Comparison of ENCODE assay signal across 8 mouse cellular contexts in the genomic region with DNA sequence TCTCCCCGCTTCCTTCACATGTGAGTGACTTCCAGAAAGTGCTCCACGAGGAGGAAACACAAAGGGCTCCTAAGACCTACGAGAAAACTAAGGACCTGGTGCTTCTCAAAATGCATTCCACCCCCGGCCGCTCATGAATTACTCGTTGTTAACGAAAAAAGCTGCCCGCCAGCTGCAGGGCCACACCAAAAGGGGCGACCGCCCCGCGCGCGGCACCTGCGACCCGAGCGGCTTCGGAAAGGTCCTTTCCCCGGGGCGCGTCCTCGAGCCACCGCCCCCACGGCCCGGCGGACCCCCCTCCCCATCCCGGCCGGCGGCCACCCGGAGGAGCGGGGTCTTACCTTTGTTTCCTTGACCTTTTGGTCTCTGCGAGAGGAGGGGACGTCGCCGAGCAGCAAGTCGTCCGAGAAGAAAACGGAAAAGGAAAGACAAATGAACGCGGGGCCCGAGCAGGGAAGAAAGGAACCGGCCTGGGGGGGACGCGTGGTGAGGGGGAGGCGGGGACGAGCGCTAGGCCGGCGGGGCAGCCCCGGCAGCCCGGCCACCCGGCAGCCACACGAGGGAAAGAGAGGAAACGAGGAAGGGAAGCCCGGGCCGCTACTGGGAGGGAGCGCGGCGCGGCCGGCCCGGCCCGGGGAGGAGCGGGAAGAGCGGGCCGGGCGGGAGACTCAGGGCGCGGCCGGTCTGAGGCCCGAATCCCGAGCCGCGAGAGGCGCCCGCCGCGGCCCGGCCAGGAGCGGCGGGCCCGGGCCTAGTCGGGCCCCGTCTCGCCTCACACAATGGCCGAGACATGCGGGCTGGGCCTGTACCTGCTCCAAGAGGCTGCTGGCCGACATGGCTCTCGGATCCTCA. TPM values are rescaled to one million over a fixed set of nuclear protein-coding genes. Genes with fewer than 3 reads are reported as not detected.
DNase-seq lines count a peak whose midpoint lies in the region; ATAC-seq and TF ChIP-seq lines count a peak whose summit lies in the region.

No protein-coding gene starts in this region.

- ATAC-seq in forebrain, embryonic 15.5 days (replicated peaks) = peak; percentile 86
- ATAC-seq in hindbrain, embryonic 15.5 days (ENCODE audit: low FRiP score, low read depth) = peak; percentile 86
- peak; percentile 74 for ATAC-seq in liver, embryonic 13.5 days (ENCODE audit: low read depth)
- peak; percentile 84 for ATAC-seq in neural tube, embryonic 14.5 days (ENCODE audit: low read depth)

- H3K4me3 ChIP-seq in forebrain, embryonic 15.5 days = peak overlapping the region; percentile 98
- peak overlapping the region; percentile 76 for H3K4me3 ChIP-seq in hindbrain, embryonic 15.5 days
- peak overlapping the region; percentile 99 for H3K4me3 ChIP-seq in liver, embryonic 13.5 days (replicated peaks)
- peak overlapping the region; percentile 99 for H3K4me3 ChIP-seq in neural tube, embryonic 14.5 days (ENCODE audit: low read depth, low read length)

- peaks cover 18% of the 10 kb centered on the region for H3K36me3 ChIP-seq in forebrain, embryonic 15.5 days
- H3K36me3 ChIP-seq in hindbrain, embryonic 15.5 days = peaks cover 4% of the 10 kb centered on the region
- H3K36me3 ChIP-seq in liver, embryonic 13.5 days = peaks cover 34% of the 10 kb centered on the region
- peaks cover 11% of the 10 kb centered on the region for H3K36me3 ChIP-seq in neural tube, embryonic 14.5 days (ENCODE audit: control insufficient read depth, insufficient read depth, low read length)

- no peaks in the 10 kb centered on the region for H3K9me3 ChIP-seq in forebrain, embryonic 15.5 days
- H3K9me3 ChIP-seq in hindbrain, embryonic 15.5 days = no peaks in the 10 kb centered on the region
- no peaks in the 10 kb centered on the region for H3K9me3 ChIP-seq in liver, embryonic 13.5 days (replicated peaks)
- H3K9me3 ChIP-seq in neural tube, embryonic 14.5 days (ENCODE audit: control insufficient read depth, low read length) = no peaks in the 10 kb centered on the region

- H3K27ac ChIP-seq in forebrain, embryonic 15.5 days (replicated peaks) = peak overlapping the region; percentile 95
- peak overlapping the region; percentile 90 for H3K27ac ChIP-seq in hindbrain, embryonic 15.5 days (replicated peaks)
- peak overlapping the region; percentile 96 for H3K27ac ChIP-seq in liver, embryonic 13.5 days
- peak overlapping the region; percentile 93 for H3K27ac ChIP-seq in neural tube, embryonic 14.5 days (ENCODE audit: low read depth, low read length)

- peaks cover 35% of the 10 kb centered on the region for H3K4me1 ChIP-seq in forebrain, embryonic 15.5 days
- peaks cover 35% of the 10 kb centered on the region for H3K4me1 ChIP-seq in hindbrain, embryonic 15.5 days (replicated peaks)
- peaks cover 75% of the 10 kb centered on the region for H3K4me1 ChIP-seq in liver, embryonic 13.5 days (replicated peaks)
- peaks cover 22% of the 10 kb centered on the region for H3K4me1 ChIP-seq in neural tube, embryonic 14.5 days (ENCODE audit: control insufficient read depth, insufficient read depth, low read length)

- H3K4me2 ChIP-seq in forebrain, embryonic 15.5 days (replicated peaks) = peak overlapping the region; percentile 59
- peak overlapping the region; percentile 62 for H3K4me2 ChIP-seq in hindbrain, embryonic 15.5 days
- peak overlapping the region; percentile 83 for H3K4me2 ChIP-seq in liver, embryonic 13.5 days
- peak overlapping the region; percentile 86 for H3K4me2 ChIP-seq in neural tube, embryonic 14.5 days (ENCODE audit: low read depth, low read length)

- WGBS in forebrain, embryonic 15.5 days = under 1% methylated on average over 85 of the region's 89 CpGs
- WGBS in hindbrain, embryonic 15.5 days = under 1% methylated on average over 86 of the region's 89 CpGs
- 1% methylated on average over 88 of the region's 89 CpGs for WGBS in liver, embryonic 13.5 days (ENCODE audit: insufficient replicate concordance)
- 0% methylated on average over 59 of the region's 89 CpGs for WGBS in neural tube, embryonic 14.5 days

- peak; percentile 22 for DNase-seq in kidney, adult 11 months
- no peak for DNase-seq in kidney, adult 9 months
- peak; percentile 38 for DNase-seq in brain, embryonic 14.5 days (ENCODE audit: low read depth)
- DNase-seq in liver, embryonic 13.5 days = peak; percentile 19
- peak; percentile 39 for DNase-seq in thymus, postnatal 25 days

- TF ChIP-seq POLR2A in brain, embryonic 14.5 days (IDR thresholded peaks at IDR 0.05; ENCODE audit: borderline replicate concordance, extremely low read depth, insufficient read depth, insufficient read length, poor library complexity, severe bottlenecking) = no peak

- H3K9ac ChIP-seq in forebrain, embryonic 15.5 days (replicated peaks) = peak overlapping the region; percentile 100
- H3K9ac ChIP-seq in hindbrain, embryonic 15.5 days = peak overlapping the region; percentile 92
- peak overlapping the region; percentile 99 for H3K9ac ChIP-seq in liver, embryonic 13.5 days
- H3K9ac ChIP-seq in neural tube, embryonic 14.5 days (replicated peaks; ENCODE audit: low read depth, low read length) = peak overlapping the region; percentile 100

- no peak for TF ChIP-seq CTCF in brain, embryonic 14.5 days (IDR thresholded peaks at IDR 0.05; ENCODE audit: borderline replicate concordance, extremely low read depth, insufficient read depth, insufficient read length)

- no peaks in the 10 kb centered on the region for H3K27me3 ChIP-seq in forebrain, embryonic 15.5 days
- no peaks in the 10 kb centered on the region for H3K27me3 ChIP-seq in hindbrain, embryonic 15.5 days
- H3K27me3 ChIP-seq in liver, embryonic 13.5 days = no peaks in the 10 kb centered on the region
- no peaks in the 10 kb centered on the region for H3K27me3 ChIP-seq in neural tube, embryonic 14.5 days (ENCODE audit: control insufficient read depth, insufficient read depth, low read length)

RNA-seq across cellular contexts. Expression of gene Ythdf2, which starts 0.8 kb away (rescaled TPM):
- polyA plus RNA-seq in brain, embryonic 14.5 days (2012; rRNA removed) = 46.6 and 52.2 TPM in 2 replicates
- 151 and 160 TPM in 2 replicates for polyA plus RNA-seq in forebrain, embryonic 15.5 days (2015; fragmentation: Nextera tagmentation; extraction: Ambion mirVana)
- 102 and 105 TPM in 2 replicates for polyA plus RNA-seq in hindbrain, embryonic 15.5 days (2015; fragmentation: Nextera tagmentation; extraction: Ambion mirVana)
- 40.3 and 48.5 TPM in 2 replicates for polyA plus RNA-seq in liver, embryonic 13.5 days (2015; fragmentation: Nextera tagmentation; extraction: Ambion mirVana)
- polyA plus RNA-seq in neural tube, embryonic 14.5 days (2014; fragmentation: Nextera tagmentation; extraction: Ambion mirVana) = 124 and 127 TPM in 2 replicates

RNA-seq across cellular contexts. Expression of gene Gmeb1, which starts 50.1 kb away (rescaled TPM):
- 36.4 and 43.8 TPM in 2 replicates for polyA plus RNA-seq in brain, embryonic 14.5 days (2012; rRNA removed)
- 50.8 and 53.3 TPM in 2 replicates for polyA plus RNA-seq in forebrain, embryonic 15.5 days (2015; fragmentation: Nextera tagmentation; extraction: Ambion mirVana)
- polyA plus RNA-seq in hindbrain, embryonic 15.5 days (2015; fragmentation: Nextera tagmentation; extraction: Ambion mirVana) = 38.8 and 44.0 TPM in 2 replicates
- 16.9 and 17.3 TPM in 2 replicates for polyA plus RNA-seq in liver, embryonic 13.5 days (2015; fragmentation: Nextera tagmentation; extraction: Ambion mirVana)
- polyA plus RNA-seq in neural tube, embryonic 14.5 days (2014; fragmentation: Nextera tagmentation; extraction: Ambion mirVana) = 38.1 and 38.3 TPM in 2 replicates
